Mouse (Mus musculus) macrophage (primary cell): ENCODE measurements around the gene Usp46. TPM values are rescaled to one million over a fixed set of nuclear protein-coding genes. Genes with fewer than 3 reads are reported as not detected.
"Not testable (repeated sequence)": the region's sequence is repeated elsewhere in the genome, so short reads cannot be mapped to it uniquely, and the experiment has no call there.

ENCODE experiments used
- H3K27ac ChIP-seq: fragments of 350-480 bp; formaldehyde crosslinking; 2 replicates; pipeline ENCODE4 v1.9.0; 2021
- H3K36me3 ChIP-seq: fragments of 350-480 bp; formaldehyde crosslinking; 2 replicates; pipeline ENCODE4 v1.9.0; 2021; ENCODE audit errors: inconsistent target
- H3K4me3 ChIP-seq: fragments of 350-480 bp; formaldehyde crosslinking; 2 replicates; pipeline ENCODE4 v1.9.0; 2021; ENCODE audit errors: inconsistent target
- H3K79me2 ChIP-seq: fragments of 350-480 bp; formaldehyde crosslinking; 2 replicates; pipeline ENCODE4 v1.9.0; 2021; ENCODE audit errors: inconsistent target
- WGBS: methylation state at CpG from one replicate; pipeline ENCODE4 v1.1.7; 2026; ENCODE audit warnings: inconsistent platforms; ENCODE audit not compliant: missing documents; 5-methylcytosine and 5-hydroxymethylcytosine counted together
- polyA plus RNA-seq: library from polyadenylated mRNA; stranded (reverse); fragments of 250-400 nt; gene quantifications from 3 replicates; pipeline ENCODE4 v1.2.4, GENCODE M21; 2018; ENCODE audit warnings: inconsistent platforms

The Usp46 gene
- polyA plus RNA-seq, 1 experiment from 2014 or later: 6.1 TPM

- Histone ChIP-seq H3K79me2 (no peaks in the 10 kb centered on the region), H3K36me3 (no peaks in the 10 kb centered on the region), H3K27ac (no peak overlapping the region), H3K4me3 (no peak overlapping the region)
- 30% methylated on average over 7 of the region's 7 CpGs for WGBS
These were observed 98.1 kb downstream of the Usp46 start for GRCm38 (mm10) chr5:73970024-73970628.

- Histone ChIP-seq H3K36me3 (no peaks in the 10 kb centered on the region), H3K4me3 (no peak overlapping the region), H3K27ac (no peak overlapping the region), H3K79me2 (no peaks in the 10 kb centered on the region)
- 92% methylated on average over 8 of the region's 8 CpGs for WGBS
These were observed 98.9 kb downstream of the Usp46 start for GRCm38 (mm10) chr5:73969338-73969737.

- Histone ChIP-seq H3K27ac (no peak overlapping the region), H3K79me2 (no peaks in the 10 kb centered on the region), H3K36me3 (no peaks in the 10 kb centered on the region), H3K4me3 (no peak overlapping the region)
- 97% methylated on average over 7 of the region's 7 CpGs for WGBS
These were observed 108.5 kb downstream of the Usp46 start for GRCm38 (mm10) chr5:73959779-73960178.

GRCm38 (mm10) chr5:73958614-73959013, 109.6 kb downstream of the Usp46 start:
- not testable (repeated sequence) for H3K79me2 ChIP-seq, H3K27ac ChIP-seq, H3K4me3 ChIP-seq, H3K36me3 ChIP-seq
- WGBS: 94% methylated on average over 5 of the region's 5 CpGs

GRCm38 (mm10) chr5:73958096-73958495, 110.1 kb downstream of the Usp46 start:
- no peaks in the 10 kb centered on the region for H3K36me3 ChIP-seq
- H3K79me2 ChIP-seq: no peaks in the 10 kb centered on the region
- 98% methylated on average over 5 of the region's 5 CpGs for WGBS
- no peak overlapping the region for H3K27ac ChIP-seq
- H3K4me3 ChIP-seq: no peak overlapping the region

GRCm38 (mm10) chr5:73955691-73956090, 112.5 kb downstream of the Usp46 start:
- Histone ChIP-seq H3K27ac (no peak overlapping the region), H3K4me3 (no peak overlapping the region), H3K79me2 (no peaks in the 10 kb centered on the region), H3K36me3 (no peaks in the 10 kb centered on the region)
- WGBS: 85% methylated on average over 3 of the region's 3 CpGs

GRCm38 (mm10) chr5:73955005-73955404, 113.2 kb downstream of the Usp46 start:
- 93% methylated on average over 4 of the region's 4 CpGs for WGBS
- H3K4me3 ChIP-seq: no peak overlapping the region

GRCm38 (mm10) chr5:73953066-73953614, 115.1 kb downstream of the Usp46 start:
- H3K36me3 ChIP-seq: no peaks in the 10 kb centered on the region
- WGBS: 87% methylated on average over 3 of the region's 3 CpGs
- H3K27ac ChIP-seq: no peak overlapping the region
- no peaks in the 10 kb centered on the region for H3K79me2 ChIP-seq
- H3K4me3 ChIP-seq: no peak overlapping the region

More at GRCm38 (mm10) chr5:73955005-73955404, 113.2 kb downstream of the Usp46 start:
- no peaks in the 10 kb centered on the region for H3K36me3 ChIP-seq
- no peak overlapping the region for H3K27ac ChIP-seq
- H3K79me2 ChIP-seq: no peaks in the 10 kb centered on the region

- no peaks in the 10 kb centered on the region for H3K36me3 ChIP-seq
- no peak overlapping the region for H3K4me3 ChIP-seq
- no peak overlapping the region for H3K27ac ChIP-seq
- no peaks in the 10 kb centered on the region for H3K79me2 ChIP-seq
- 77% methylated on average over 1 of the region's 1 CpGs for WGBS
These were observed 116.6 kb downstream of the Usp46 start for GRCm38 (mm10) chr5:73951649-73952000.

GRCm38 (mm10) chr5:73950809-73951648, 117.2 kb downstream of the Usp46 start:
- H3K36me3 ChIP-seq: no peaks in the 10 kb centered on the region
- no peak overlapping the region for H3K27ac ChIP-seq
- WGBS: 89% methylated on average over 16 of the region's 16 CpGs
- H3K4me3 ChIP-seq: no peak overlapping the region
- no peaks in the 10 kb centered on the region for H3K79me2 ChIP-seq

Other genes starting within 250 kb of the Usp46 start
- not detected in 3 replicates for gene Rasl11b, start 126.9 kb upstream of the Usp46 start, polyA plus RNA-seq